Mouse (Mus musculus): ENCODE data around the gene Wdtc1.

Gene Wdtc1

GRCm38 (mm10) chr4:133378236-133379045 lies 25.2 kb upstream of the Wdtc1 start:
- in situ Hi-C loops (cut with MboI; ENCODE audit: low sequenced_read_pairs) = no loop called here

DNA sequence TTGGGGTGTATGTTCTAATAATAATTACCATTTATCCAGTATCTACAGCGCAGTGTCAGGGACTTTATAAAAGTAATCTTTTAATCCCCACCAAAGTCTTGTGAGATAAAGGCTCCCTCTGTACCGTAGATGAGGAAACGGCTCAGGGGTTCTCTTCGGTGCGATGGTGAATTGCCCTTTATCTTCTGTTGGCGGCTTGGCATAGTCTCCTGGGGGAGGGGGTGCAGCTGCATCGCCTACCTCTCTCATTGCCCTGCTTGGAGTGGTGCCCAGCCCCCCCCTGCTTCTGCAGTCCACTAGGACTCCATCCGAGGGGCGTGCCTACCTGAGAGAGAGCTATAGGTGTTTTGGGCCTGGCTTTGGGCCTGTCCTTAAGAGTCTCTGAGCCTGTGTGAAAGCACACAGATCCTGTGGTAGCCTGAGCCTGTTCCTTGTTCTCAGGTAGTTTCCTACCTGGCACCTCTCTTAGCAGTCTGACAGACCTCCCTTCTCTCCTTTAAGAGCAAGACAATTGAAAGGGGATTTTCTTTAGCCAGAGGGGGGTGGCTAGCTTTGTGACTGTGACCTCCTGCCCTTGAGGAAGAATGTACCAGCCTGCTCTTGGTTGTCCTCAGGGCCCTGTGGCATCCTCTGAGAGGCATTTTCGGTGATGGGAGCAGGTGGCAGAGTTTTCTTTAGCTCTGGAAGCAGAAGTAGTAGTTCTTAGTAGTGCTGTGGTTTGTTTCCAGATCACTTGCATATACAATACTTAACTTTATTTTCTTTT lies 22.7 kb upstream of the Wdtc1 start:
- in situ Hi-C loops (cut with MboI; ENCODE audit: low sequenced_read_pairs) = no loop called here

- in situ Hi-C loops (cut with MboI; ENCODE audit: low sequenced_read_pairs) = no loop called here
Observed at GRCm38 (mm10) chr4:133374011-133374410, 20.7 kb upstream of the Wdtc1 start.

DNA sequence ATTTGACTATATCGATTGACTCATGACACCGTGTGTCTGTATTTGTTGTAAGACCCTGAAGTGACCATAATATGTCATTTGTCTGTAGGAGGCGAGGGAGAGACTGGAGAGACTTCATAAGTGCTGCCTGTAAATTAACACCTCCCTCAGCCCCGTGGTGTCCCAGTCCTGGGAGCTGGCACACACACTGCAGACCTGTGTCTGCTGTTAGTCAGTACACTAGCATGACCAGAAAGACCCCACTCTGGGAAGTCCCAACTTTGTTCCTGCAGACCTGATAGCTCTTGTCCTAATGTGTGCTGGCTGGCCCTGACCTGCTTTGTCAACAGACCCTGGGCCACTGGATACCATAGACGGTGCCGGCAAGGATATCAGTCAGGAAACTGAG lies 19.0 kb upstream of the Wdtc1 start:
- in situ Hi-C loops (cut with MboI; ENCODE audit: low sequenced_read_pairs) = no loop called here

- in situ Hi-C loops (cut with MboI; ENCODE audit: low sequenced_read_pairs) = no loop called here
Observed at GRCm38 (mm10) chr4:133371621-133372277, 18.5 kb upstream of the Wdtc1 start.

DNA sequence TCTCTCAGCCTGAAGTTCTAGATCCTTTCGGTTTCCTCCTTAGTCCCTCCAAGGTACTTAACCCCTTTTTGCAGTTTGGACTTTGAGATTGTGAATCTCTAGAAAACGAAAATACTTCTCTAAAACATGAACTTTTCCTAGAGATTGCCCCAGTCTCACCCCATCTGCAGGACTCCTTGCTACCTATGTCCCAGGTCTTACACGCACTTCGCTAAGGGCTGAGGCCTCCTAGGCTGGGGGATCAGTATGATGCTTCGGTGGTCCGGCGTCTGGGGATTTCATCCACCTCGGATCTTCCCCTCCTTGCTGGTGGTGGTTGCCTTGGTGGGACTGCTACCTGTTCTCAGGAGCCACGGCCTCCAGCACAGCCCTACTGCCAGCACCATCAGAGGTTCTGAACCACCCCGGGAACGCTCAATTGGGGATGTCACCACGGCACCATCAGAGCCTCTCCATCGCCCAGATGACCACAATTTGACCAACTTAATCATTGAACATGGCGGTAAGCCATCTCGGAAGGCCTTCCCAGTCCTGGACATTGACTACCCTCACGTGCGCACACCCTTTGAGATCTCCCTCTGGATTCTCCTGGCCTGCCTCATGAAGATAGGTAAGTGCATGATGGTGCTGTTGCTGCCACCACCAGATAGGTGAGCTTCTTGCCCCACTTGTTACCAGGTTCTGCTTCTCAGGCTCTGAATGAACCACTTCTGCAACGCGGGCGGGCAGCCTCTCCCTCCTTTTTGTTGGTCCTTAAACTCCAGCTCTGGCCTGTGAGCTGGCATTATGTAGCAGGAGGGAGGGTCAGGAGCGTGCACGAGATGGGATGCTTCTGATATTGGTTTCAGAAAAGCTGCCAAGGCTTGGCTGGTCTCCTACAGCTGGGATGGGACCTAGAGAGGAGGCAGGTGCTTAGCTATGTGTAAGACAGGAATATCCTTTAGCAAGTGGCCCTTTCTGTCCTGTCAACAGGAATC lies 17.3 kb upstream of the Wdtc1 start:
- in situ Hi-C loops (cut with MboI; ENCODE audit: low sequenced_read_pairs) = no loop called here

GRCm38 (mm10) chr4:133369553-133370297 lies 16.4 kb upstream of the Wdtc1 start, which contains the start of gene Slc9a1:
TSS of gene Slc9a1 (plus strand) at chr4:133369706.
- in situ Hi-C loops (cut with MboI; ENCODE audit: low sequenced_read_pairs) = no loop called here

- in situ Hi-C loops (cut with MboI; ENCODE audit: low sequenced_read_pairs) = no loop called here
Observed at GRCm38 (mm10) chr4:133354641-133355040, 1.4 kb upstream of the Wdtc1 start.

DNA sequence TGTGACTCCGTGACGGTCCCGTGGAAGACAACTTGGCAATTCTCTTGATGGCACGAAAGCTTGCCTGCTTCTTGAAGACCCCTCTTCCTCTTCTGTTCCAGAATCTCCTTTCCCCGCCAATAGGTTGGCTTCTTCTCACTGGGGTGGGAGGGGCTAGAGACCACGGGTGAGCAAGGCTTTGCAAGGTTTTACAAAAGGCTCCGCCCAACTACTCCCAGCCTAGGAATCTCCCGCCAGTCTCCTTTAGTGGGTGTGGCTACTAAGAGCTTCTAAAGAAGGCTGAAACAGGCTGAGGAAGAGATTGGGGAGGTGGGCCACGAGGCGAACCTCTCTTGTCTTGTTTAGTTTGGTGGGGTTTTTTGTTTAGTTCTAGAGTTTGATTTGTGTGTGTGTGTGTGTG lies 484 bp downstream of the Wdtc1 start:
- in situ Hi-C loops (cut with MboI; ENCODE audit: low sequenced_read_pairs) = no loop called here

DNA sequence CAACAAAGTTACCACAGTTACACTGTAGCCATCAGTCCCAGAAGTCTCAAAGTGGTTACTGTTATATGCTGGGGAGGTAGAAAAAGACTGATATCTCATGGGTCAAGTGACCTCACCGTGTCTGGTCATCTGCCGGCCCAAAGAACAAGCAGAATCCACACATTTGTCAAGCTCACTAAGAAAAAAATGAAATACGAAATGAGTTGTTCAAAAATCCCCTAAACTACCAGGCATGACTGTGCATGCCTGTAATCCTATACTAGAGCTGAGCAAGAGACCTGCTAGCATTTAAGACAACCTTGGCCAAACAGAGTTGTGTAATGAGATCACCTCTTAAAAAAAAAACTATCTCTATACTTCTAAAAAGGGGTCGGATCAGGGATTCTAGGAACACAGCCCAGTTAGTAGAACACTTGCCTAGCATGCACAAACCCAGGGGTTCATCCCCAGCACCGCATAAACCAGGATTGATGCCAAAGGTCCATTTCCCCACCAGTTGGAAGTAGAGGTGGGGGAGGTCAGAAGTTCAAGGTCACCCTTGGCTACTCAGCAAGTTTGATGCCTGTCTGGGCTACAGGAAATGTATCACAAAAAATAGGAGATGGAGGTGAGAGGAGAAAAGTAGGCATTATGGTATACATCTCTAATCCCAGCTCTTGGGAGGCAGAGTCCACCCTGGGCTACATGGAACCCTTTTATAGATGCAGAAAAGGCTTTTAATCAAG lies 5.1 kb downstream of the Wdtc1 start:
- in situ Hi-C loops (cut with MboI; ENCODE audit: low sequenced_read_pairs) = no loop called here

- in situ Hi-C loops (cut with MboI; ENCODE audit: low sequenced_read_pairs) = no loop called here
Observed at GRCm38 (mm10) chr4:133347624-133348023, 5.7 kb downstream of the Wdtc1 start.

DNA sequence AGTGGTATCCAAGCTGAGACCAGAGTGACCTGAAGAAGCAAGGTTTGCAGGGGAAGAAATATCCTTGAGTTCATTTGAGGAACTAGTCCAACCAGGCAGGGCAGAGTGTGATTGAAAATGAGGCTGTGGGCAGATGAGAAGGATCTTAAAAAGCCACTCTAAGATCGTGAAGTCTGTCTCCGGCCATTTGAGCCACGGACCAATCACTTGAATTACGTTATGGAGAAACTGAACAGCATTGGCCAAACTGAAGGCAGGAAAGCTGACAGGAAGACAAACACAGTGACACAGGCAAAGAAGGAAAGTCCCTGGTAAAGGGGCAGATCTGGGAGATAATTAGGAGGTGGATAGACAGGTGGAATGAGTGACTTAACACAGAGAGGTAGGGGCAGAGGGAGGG lies 6.7 kb downstream of the Wdtc1 start:
- in situ Hi-C loops (cut with MboI; ENCODE audit: low sequenced_read_pairs) = no loop called here

DNA sequence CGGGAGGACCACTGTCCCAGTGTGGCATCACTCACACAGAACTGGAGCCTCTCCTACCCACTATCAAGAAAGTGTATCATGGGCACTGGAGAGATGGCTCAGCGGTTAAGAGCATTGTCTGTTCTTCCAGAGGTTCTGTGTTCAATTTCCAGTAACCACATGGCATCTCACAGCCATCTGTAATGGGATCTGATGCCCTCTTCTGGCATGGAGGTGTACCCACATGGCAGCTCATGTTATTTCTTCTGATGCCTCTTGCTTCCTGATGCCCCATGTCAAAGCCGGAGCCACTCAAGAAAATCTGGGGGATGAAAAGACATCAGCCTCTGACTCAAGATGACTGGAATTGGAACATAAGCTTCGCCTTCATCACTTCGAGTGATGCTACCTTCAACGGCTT lies 7.6 kb downstream of the Wdtc1 start:
- in situ Hi-C loops (cut with MboI; ENCODE audit: low sequenced_read_pairs) = no loop called here

- in situ Hi-C loops (cut with MboI; ENCODE audit: low sequenced_read_pairs) = no loop called here
Observed at GRCm38 (mm10) chr4:133344112-133344511, 9.2 kb downstream of the Wdtc1 start.

DNA sequence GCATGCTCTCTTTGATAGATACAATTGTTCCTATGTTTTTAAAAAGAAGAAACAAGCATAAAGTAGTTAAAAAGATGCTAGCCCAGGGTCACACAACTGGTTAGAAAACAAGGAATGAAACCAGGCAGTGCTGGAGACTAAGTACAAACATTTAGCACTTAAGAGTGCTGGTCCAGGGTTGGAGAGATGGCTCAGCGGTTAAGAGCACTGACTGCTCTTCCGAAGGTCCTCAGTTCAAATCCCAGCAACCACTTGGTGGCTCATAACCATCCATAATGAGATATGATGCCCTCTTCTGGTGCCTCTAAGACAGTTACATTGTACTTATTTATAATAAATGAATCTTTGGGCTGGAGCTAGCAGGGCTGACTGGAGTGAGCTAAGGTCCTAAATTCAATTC lies 13.1 kb downstream of the Wdtc1 start:
- in situ Hi-C loops (cut with MboI; ENCODE audit: low sequenced_read_pairs) = no loop called here

DNA sequence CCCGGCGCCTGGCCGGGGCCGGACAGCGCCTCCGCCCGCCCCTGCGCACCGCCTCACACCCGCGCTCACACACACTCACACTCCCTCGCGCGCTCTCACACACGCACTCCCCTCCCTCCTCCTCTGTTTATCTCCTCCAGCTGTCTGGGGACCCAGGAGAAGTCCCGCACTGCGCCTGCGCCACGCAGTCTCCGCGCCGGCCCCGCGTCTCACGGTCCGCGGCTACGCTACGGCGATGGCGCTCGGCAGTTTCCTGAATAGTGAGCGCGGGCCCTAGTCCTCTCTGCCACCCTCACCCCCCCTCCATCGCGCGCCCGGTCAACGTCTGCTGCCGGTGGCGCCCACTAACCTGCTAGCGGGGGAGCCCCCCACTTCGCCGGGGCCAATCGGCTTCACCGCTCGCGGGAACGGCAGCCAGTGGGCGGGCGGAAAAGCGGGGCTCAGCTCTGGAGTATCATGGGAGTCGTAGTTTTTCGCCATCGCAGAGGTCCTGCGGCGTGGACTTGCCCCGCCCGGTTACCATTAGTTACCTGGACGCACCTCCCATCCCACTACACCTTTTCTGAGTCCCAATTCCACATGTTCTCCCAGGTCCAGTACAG lies 14.0 kb downstream of the Wdtc1 start:
- in situ Hi-C loops (cut with MboI; ENCODE audit: low sequenced_read_pairs) = no loop called here

DNA sequence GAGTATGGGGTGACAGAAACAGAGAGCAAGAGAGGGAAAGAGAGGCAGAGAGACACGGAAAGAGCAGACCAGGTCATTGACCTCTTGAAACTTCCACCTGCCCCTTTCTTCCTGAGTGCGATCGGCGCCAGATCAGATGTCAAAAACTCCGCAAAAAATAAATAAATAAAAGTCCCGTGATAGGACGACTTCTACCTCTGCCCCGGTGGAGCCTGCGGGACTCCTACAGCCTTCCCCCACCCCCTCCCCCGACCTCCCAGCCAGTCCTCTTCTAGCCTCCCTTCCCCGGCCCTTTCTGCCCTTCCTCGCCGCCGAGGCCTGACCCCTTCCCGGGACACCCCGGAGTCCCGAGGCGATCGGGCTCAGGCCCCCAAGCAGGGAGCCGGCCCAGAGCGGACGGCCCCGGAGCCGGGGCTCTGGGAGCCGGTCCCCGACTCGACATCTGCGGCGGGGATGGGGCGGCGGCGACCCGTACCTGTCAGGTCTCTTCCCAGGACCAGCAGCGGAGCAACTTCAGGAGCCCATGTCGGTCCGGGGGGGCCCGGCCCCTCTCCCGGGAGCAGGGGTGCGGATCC lies 14.7 kb downstream of the Wdtc1 start:
- in situ Hi-C loops (cut with MboI; ENCODE audit: low sequenced_read_pairs) = no loop called here

DNA sequence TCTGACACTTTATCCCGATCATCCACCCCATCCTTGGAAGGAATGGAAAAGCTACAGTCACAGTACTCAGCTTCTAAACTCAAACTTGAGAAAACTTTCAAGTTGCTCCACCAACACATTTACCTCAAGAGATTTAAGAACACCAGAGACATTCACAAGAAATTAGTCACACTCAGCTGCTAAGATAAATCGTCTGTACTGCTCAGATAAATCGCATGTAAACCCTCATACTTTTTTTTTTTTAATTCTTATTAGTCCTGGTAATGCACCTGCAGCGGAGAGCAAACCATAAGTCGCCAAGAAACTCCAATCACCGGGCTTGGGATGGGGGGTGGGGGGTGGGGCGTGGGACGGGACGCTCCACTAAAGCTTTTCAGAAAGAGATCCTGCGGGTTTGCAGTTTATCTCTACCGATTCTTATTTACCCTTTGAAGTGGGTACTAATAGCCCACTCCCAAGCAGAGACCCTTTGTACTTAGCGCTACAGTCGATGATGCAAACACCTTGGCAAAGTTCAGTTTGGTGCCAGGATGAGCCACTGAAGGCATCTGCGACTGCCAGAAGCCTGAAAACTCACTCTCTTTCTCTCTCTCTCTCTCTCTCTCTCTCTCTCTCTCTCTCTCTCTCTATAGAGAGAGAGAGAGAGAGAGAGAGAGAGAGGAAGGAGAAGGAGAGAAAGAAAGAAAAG lies 15.3 kb downstream of the Wdtc1 start:
- in situ Hi-C loops (cut with MboI; ENCODE audit: low sequenced_read_pairs) = no loop called here

Measured in CH12F3 (cell line).